Mouse (Mus musculus) heart, embryonic 12.5 days (tissue): Measurements from ENCODE around the gene Lpin2. TPM values are rescaled to one million over a fixed set of nuclear protein-coding genes. Genes with fewer than 3 reads are reported as not detected.

Source experiments
- ATAC-seq: fragments of 200-750 bp; cut with Nextera tagmentation; 2 replicates; pipeline ENCODE4 v1.8.0; 2017; ENCODE audit warnings: moderate TSS enrichment, moderate library complexity; ENCODE audit not compliant: insufficient number of reproducible peaks, low FRiP score
- H3K27ac ChIP-seq: fragments of 300-500 bp; sonication (generic); 2 replicates; pipeline ENCODE4 v1.5.1; 2016; ENCODE audit warnings: mild to moderate bottlenecking, moderate library complexity; ENCODE audit not compliant: poor library complexity, severe bottlenecking
- H3K27me3 ChIP-seq: fragments of 300-500 bp; sonication (generic); replicated peaks from 2 replicates; pipeline ENCODE4 v1.6.1; 2016; ENCODE audit warnings: mild to moderate bottlenecking, moderate library complexity
- H3K36me3 ChIP-seq: fragments of 300-500 bp; sonication (generic); 2 replicates; pipeline ENCODE4 v1.6.1; 2016; ENCODE audit warnings: mild to moderate bottlenecking, moderate library complexity
- H3K4me1 ChIP-seq: fragments of 300-500 bp; sonication (generic); replicated peaks from 2 replicates; pipeline ENCODE4 v1.6.1; 2016; ENCODE audit warnings: mild to moderate bottlenecking
- H3K4me2 ChIP-seq: fragments of 300-500 bp; sonication (generic); 2 replicates; pipeline ENCODE4 v1.6.1; 2016; ENCODE audit warnings: mild to moderate bottlenecking, moderate library complexity
- H3K4me3 ChIP-seq: fragments of 300-500 bp; sonication (generic); 2 replicates; pipeline ENCODE4 v1.5.1; 2016; ENCODE audit warnings: mild to moderate bottlenecking
- H3K9ac ChIP-seq: fragments of 300-500 bp; sonication (generic); 2 replicates; pipeline ENCODE4 v1.6.1; 2016; ENCODE audit warnings: mild to moderate bottlenecking, moderate library complexity
- H3K9me3 ChIP-seq: fragments of 300-500 bp; sonication (generic); replicated peaks from 2 replicates; pipeline ENCODE4 v1.6.1; 2016; ENCODE audit warnings: mild to moderate bottlenecking, moderate library complexity
- WGBS: fragments of 180-500 bp; shearing (Covaris S2); methylation state at CpG from one replicate; pipeline ENCODE4 v1.1.7; 2016; 5-methylcytosine and 5-hydroxymethylcytosine counted together
- polyA plus RNA-seq: library from polyadenylated mRNA; unstranded; fragments of >200 nt; fragmentation: Nextera tagmentation; extraction: Ambion mirVana; gene quantifications from 2 replicates; pipeline ENCODE4 v1.2.1, GENCODE M21; 2016

Lpin2 gene
- polyA plus RNA-seq = 22.1 and 23.8 TPM in 2 replicates

GRCm38 (mm10) chr17:71182211-71182721 is at the start of gene Lpin2:
Lpin2 (plus strand) TSS chr17:71182560.
- WGBS = 21% methylated on average over 6 of the region's 6 CpGs
- peaks cover 55% of the 10 kb centered on the region for H3K4me1 ChIP-seq
- no peaks in the 10 kb centered on the region for H3K27me3 ChIP-seq
- peak within 1 kb of the TSS; percentile 95 for H3K27ac ChIP-seq
- peak within 1 kb of the TSS; percentile 83 for H3K4me2 ChIP-seq
- no peaks in the 10 kb centered on the region for H3K36me3 ChIP-seq
- peak within 1 kb of the TSS; percentile 99 for H3K9ac ChIP-seq
- peak within 1 kb of the TSS; percentile 100 for H3K4me3 ChIP-seq
- ATAC-seq = no peak
- H3K9me3 ChIP-seq = no peaks in the 10 kb centered on the region

- H3K27me3 ChIP-seq = no peaks in the 10 kb centered on the region
- ATAC-seq = no peak
- 0 out of 2 replicates have a peak, but pooled peaks cover 2% of the 10 kb centered on the region for H3K9me3 ChIP-seq
- H3K4me1 ChIP-seq = peaks cover 24% of the 10 kb centered on the region
- no peak overlapping the region for H3K27ac ChIP-seq
- H3K4me3 ChIP-seq = no peak overlapping the region
- H3K36me3 ChIP-seq = peaks cover 2% of the 10 kb centered on the region; the same call in 1 of the 2 replicates
- H3K9ac ChIP-seq = no peak overlapping the region
- whole genome bisulfite sequencing = 87% methylated on average over 11 of the region's 11 CpGs
- H3K4me2 ChIP-seq = no peak overlapping the region
Observed at GRCm38 (mm10) chr17:71132856-71133439, 49.4 kb upstream of the Lpin2 start.

- ATAC-seq = no peak
- WGBS = 83% methylated on average over 3 of the region's 3 CpGs
- no peak overlapping the region for H3K27ac ChIP-seq
Observed at GRCm38 (mm10) chr17:71134441-71134955, 47.9 kb upstream of the Lpin2 start.

GRCm38 (mm10) chr17:71135108-71135507 is 47.3 kb upstream of the Lpin2 start:
- 53% methylated on average over 5 of the region's 5 CpGs for WGBS
- Histone ChIP-seq H3K4me2 (no peak overlapping the region), H3K9me3 (0 out of 2 replicates have a peak, but pooled peaks cover 2% of the 10 kb centered on the region), H3K4me3 (no peak overlapping the region), H3K4me1 (peaks cover 16% of the 10 kb centered on the region), H3K27ac (no peak overlapping the region), H3K9ac (no peak overlapping the region), H3K27me3 (no peaks in the 10 kb centered on the region), H3K36me3 (no peaks in the 10 kb centered on the region)
- no peak for ATAC-seq

More at GRCm38 (mm10) chr17:71134441-71134955, 47.9 kb upstream of the Lpin2 start:
- Histone ChIP-seq H3K27me3 (no peaks in the 10 kb centered on the region), H3K36me3 (no peaks in the 10 kb centered on the region), H3K4me2 (no peak overlapping the region), H3K9me3 (0 out of 2 replicates have a peak, but pooled peaks cover 2% of the 10 kb centered on the region), H3K4me1 (peaks cover 21% of the 10 kb centered on the region), H3K9ac (no peak overlapping the region), H3K4me3 (no peak overlapping the region)

- no peak overlapping the region for H3K9ac ChIP-seq
- ATAC-seq = no peak
- 88% methylated on average over 5 of the region's 5 CpGs for WGBS
- H3K36me3 ChIP-seq = no peaks in the 10 kb centered on the region
- no peak overlapping the region for H3K27ac ChIP-seq
- no peak overlapping the region for H3K4me2 ChIP-seq
- H3K4me1 ChIP-seq = peaks cover 14% of the 10 kb centered on the region
- no peak overlapping the region for H3K4me3 ChIP-seq
- 0 out of 2 replicates have a peak, but pooled peaks cover 2% of the 10 kb centered on the region for H3K9me3 ChIP-seq
- no peaks in the 10 kb centered on the region for H3K27me3 ChIP-seq
Observed at GRCm38 (mm10) chr17:71135866-71136265, 46.5 kb upstream of the Lpin2 start.

GRCm38 (mm10) chr17:71136384-71137333 is 45.7 kb upstream of the Lpin2 start:
- Histone ChIP-seq H3K4me1 (peaks cover 14% of the 10 kb centered on the region), H3K27ac (no peak overlapping the region), H3K4me2 (no peak overlapping the region), H3K36me3 (no peaks in the 10 kb centered on the region), H3K4me3 (no peak overlapping the region), H3K9me3 (0 out of 2 replicates have a peak, but pooled peaks cover 2% of the 10 kb centered on the region), H3K27me3 (no peaks in the 10 kb centered on the region), H3K9ac (no peak overlapping the region)
- no peak for ATAC-seq
- 55% methylated on average over 16 of the region's 16 CpGs for WGBS

- H3K4me2 ChIP-seq = no peak overlapping the region
- no peak for ATAC-seq
- no peaks in the 10 kb centered on the region for H3K27me3 ChIP-seq
- WGBS = 79% methylated on average over 2 of the region's 2 CpGs
- H3K9ac ChIP-seq = no peak overlapping the region
- H3K4me1 ChIP-seq = peaks cover 14% of the 10 kb centered on the region
- H3K27ac ChIP-seq = no peak overlapping the region
- H3K36me3 ChIP-seq = no peaks in the 10 kb centered on the region
- H3K9me3 ChIP-seq = 0 out of 2 replicates have a peak, but pooled peaks cover under 1% of the 10 kb centered on the region
- H3K4me3 ChIP-seq = no peak overlapping the region
Observed at GRCm38 (mm10) chr17:71137334-71137721, 45.0 kb upstream of the Lpin2 start.

- Histone ChIP-seq H3K4me2 (no peak overlapping the region), H3K4me1 (peaks cover 4% of the 10 kb centered on the region; the same call in 1 of the 2 replicates), H3K4me3 (no peak overlapping the region), H3K27ac (no peak overlapping the region), H3K9ac (no peak overlapping the region), H3K27me3 (no peaks in the 10 kb centered on the region), H3K36me3 (no peaks in the 10 kb centered on the region), H3K9me3 (no peaks in the 10 kb centered on the region)
- ATAC-seq = no peak
- 84% methylated on average over 4 of the region's 4 CpGs for WGBS
Observed at GRCm38 (mm10) chr17:71142068-71142467, 40.3 kb upstream of the Lpin2 start.

GRCm38 (mm10) chr17:71143155-71143554 is 39.2 kb upstream of the Lpin2 start:
- H3K9me3 ChIP-seq = no peaks in the 10 kb centered on the region
- no peak overlapping the region for H3K4me3 ChIP-seq
- 0 out of 2 replicates have a peak, but pooled peaks cover 3% of the 10 kb centered on the region for H3K4me1 ChIP-seq
- H3K9ac ChIP-seq = no peak overlapping the region
- no peak for ATAC-seq
- no peaks in the 10 kb centered on the region for H3K27me3 ChIP-seq
- no peak overlapping the region for H3K27ac ChIP-seq
- H3K4me2 ChIP-seq = no peak overlapping the region
- no peaks in the 10 kb centered on the region for H3K36me3 ChIP-seq
- 80% methylated on average over 4 of the region's 4 CpGs for WGBS

GRCm38 (mm10) chr17:71144322-71145116 is 37.8 kb upstream of the Lpin2 start:
- no peaks in the 10 kb centered on the region for H3K27me3 ChIP-seq
- no peak overlapping the region for H3K4me3 ChIP-seq
- no peak overlapping the region for H3K9ac ChIP-seq
- H3K27ac ChIP-seq = no peak overlapping the region
- H3K4me2 ChIP-seq = no peak overlapping the region
- 83% methylated on average over 19 of the region's 19 CpGs for WGBS
- ATAC-seq = no peak
- 0 out of 2 replicates have a peak, but pooled peaks cover 3% of the 10 kb centered on the region for H3K4me1 ChIP-seq
- H3K36me3 ChIP-seq = no peaks in the 10 kb centered on the region
- no peaks in the 10 kb centered on the region for H3K9me3 ChIP-seq
